Mouse (Mus musculus) forebrain, embryonic 16.5 days (tissue): ENCODE results near the gene Sgca. TPM values are rescaled to one million over a fixed set of nuclear protein-coding genes. Genes with fewer than 3 reads are reported as not detected.
"Not testable (repeated sequence)": the region's sequence is repeated elsewhere in the genome, so short reads cannot be mapped to it uniquely, and the experiment has no call there.

Source experiments
- ATAC-seq: fragments of 200-750 bp; cut with Nextera tagmentation; 2 replicates; pipeline ENCODE4 v1.8.0; 2017; ENCODE audit warnings: mild to moderate bottlenecking, moderate library complexity
- H3K27ac ChIP-seq: fragments of 300-500 bp; sonication (generic); 2 replicates; pipeline ENCODE4 v1.5.1; 2014; ENCODE audit warnings: low read length, control low read depth
- H3K27me3 ChIP-seq: fragments of 300-500 bp; sonication (generic); replicated peaks from 2 replicates; pipeline ENCODE4 v1.6.1; 2014; ENCODE audit warnings: low read length; ENCODE audit not compliant: control insufficient read depth, insufficient read depth
- H3K36me3 ChIP-seq: fragments of 300-500 bp; sonication (generic); 2 replicates; pipeline ENCODE4 v1.6.1; 2014; ENCODE audit not compliant: control insufficient read depth, insufficient read depth
- H3K4me1 ChIP-seq: fragments of 300-500 bp; sonication (generic); replicated peaks from 2 replicates; pipeline ENCODE4 v1.6.1; 2014; ENCODE audit warnings: low read length; ENCODE audit not compliant: control insufficient read depth, insufficient read depth
- H3K4me2 ChIP-seq: fragments of 300-500 bp; sonication (generic); 2 replicates; pipeline ENCODE4 v1.6.1; 2014; ENCODE audit warnings: mild to moderate bottlenecking, low read length, control low read depth
- H3K4me3 ChIP-seq: fragments of 300-500 bp; sonication (generic); replicated peaks from 2 replicates; pipeline ENCODE4 v1.5.1; 2014; ENCODE audit warnings: mild to moderate bottlenecking, low read length, control low read depth
- H3K9ac ChIP-seq: fragments of 300-500 bp; sonication (generic); replicated peaks from 2 replicates; pipeline ENCODE4 v1.6.1; 2014; ENCODE audit warnings: low read depth, low read length, control low read depth
- H3K9me3 ChIP-seq: fragments of 300-500 bp; sonication (generic); 2 replicates; pipeline ENCODE4 v1.6.1; 2016; ENCODE audit warnings: low read length; ENCODE audit not compliant: control insufficient read depth
- WGBS: fragments of 180-500 bp; shearing (Covaris S2); extraction: QIAGEN DNeasy Blood & Tissue Kit; methylation state at CpG from one replicate; pipeline ENCODE4 v1.1.7; 2014; 5-methylcytosine and 5-hydroxymethylcytosine counted together
- polyA plus RNA-seq: library from polyadenylated mRNA; unstranded; fragments of >200 nt; fragmentation: Nextera tagmentation; extraction: Ambion mirVana; gene quantifications from 2 replicates; pipeline ENCODE4 v1.2.1, GENCODE M21; 2015

Sgca gene
- polyA plus RNA-seq, 1 experiment from 2014 or later = 0.19 TPM

- peak overlapping the region; percentile 94 for H3K27ac ChIP-seq
- ATAC-seq = peak; percentile 96
- peaks cover 16% of the 10 kb centered on the region for H3K4me1 ChIP-seq
- WGBS = under 1% methylated on average over 20 of the region's 20 CpGs
- H3K9me3 ChIP-seq = no peaks in the 10 kb centered on the region
- H3K4me2 ChIP-seq = peak overlapping the region; percentile 50
- no peaks in the 10 kb centered on the region for H3K36me3 ChIP-seq
- H3K27me3 ChIP-seq = no peaks in the 10 kb centered on the region
- H3K9ac ChIP-seq = peak overlapping the region; percentile 50
- peak overlapping the region; percentile 34 for H3K4me3 ChIP-seq
These were observed 2.8 kb upstream of the Sgca start for GRCm38 (mm10) chr11:94978947-94979346.

- Histone ChIP-seq H3K4me3 (peak overlapping the region; percentile 18), H3K27ac (peak overlapping the region; percentile 94), H3K4me2 (peak overlapping the region; percentile 46), H3K36me3 (no peaks in the 10 kb centered on the region), H3K4me1 (peaks cover 16% of the 10 kb centered on the region), H3K9ac (peak overlapping the region; percentile 50), H3K27me3 (no peaks in the 10 kb centered on the region), H3K9me3 (no peaks in the 10 kb centered on the region)
- ATAC-seq = peak; percentile 68
- WGBS = 24% methylated on average over 9 of the region's 9 CpGs
These were observed 2.2 kb upstream of the Sgca start for GRCm38 (mm10) chr11:94978178-94978915.

- no peak overlapping the region for H3K4me3 ChIP-seq
- no peak overlapping the region for H3K4me2 ChIP-seq
- H3K4me1 ChIP-seq = peaks cover 25% of the 10 kb centered on the region
- H3K36me3 ChIP-seq = no peaks in the 10 kb centered on the region
- H3K9me3 ChIP-seq = no peaks in the 10 kb centered on the region
- no peak overlapping the region for H3K27ac ChIP-seq
- 54% methylated on average over 2 of the region's 2 CpGs for WGBS
- ATAC-seq = no peak
- no peak overlapping the region for H3K9ac ChIP-seq
- no peaks in the 10 kb centered on the region for H3K27me3 ChIP-seq
These were observed 1.2 kb downstream of the Sgca start for GRCm38 (mm10) chr11:94974951-94975350.

GRCm38 (mm10) chr11:94973313-94973712, 2.8 kb downstream of the Sgca start:
- H3K27ac ChIP-seq = no peak overlapping the region
- H3K4me2 ChIP-seq = no peak overlapping the region
- H3K9me3 ChIP-seq = no peaks in the 10 kb centered on the region
- ATAC-seq = no peak
- no peaks in the 10 kb centered on the region for H3K36me3 ChIP-seq
- H3K4me1 ChIP-seq = peaks cover 18% of the 10 kb centered on the region
- H3K4me3 ChIP-seq = no peak overlapping the region
- 43% methylated on average over 4 of the region's 4 CpGs for WGBS
- H3K27me3 ChIP-seq = no peaks in the 10 kb centered on the region
- no peak overlapping the region for H3K9ac ChIP-seq

DNA sequence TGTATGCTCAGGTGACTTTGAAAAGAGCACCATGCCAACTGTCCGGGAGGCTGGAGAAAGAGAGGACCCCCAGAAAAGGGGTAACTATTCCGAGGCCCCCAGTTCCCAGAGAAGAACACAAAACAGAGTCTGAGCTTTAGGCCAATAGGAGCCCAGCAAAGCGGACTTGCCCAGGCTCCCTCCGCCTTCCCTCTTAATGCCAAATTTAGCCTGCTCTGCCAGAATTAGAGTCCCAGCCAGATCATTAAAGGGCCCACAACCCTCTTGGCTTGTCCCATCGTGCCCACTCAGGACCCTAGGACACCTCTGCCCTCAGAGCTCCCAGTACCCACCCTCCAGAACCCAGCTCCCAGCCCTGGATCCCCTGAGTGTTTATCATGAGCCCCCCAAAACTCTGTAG, 3.2 kb downstream of the Sgca start:
- Histone ChIP-seq H3K36me3 (no peaks in the 10 kb centered on the region), H3K4me2 (no peak overlapping the region), H3K27ac (no peak overlapping the region), H3K4me1 (peaks cover 13% of the 10 kb centered on the region), H3K27me3 (no peaks in the 10 kb centered on the region), H3K9ac (no peak overlapping the region), H3K4me3 (no peak overlapping the region), H3K9me3 (no peaks in the 10 kb centered on the region)
- ATAC-seq = no peak
- 60% methylated on average over 5 of the region's 5 CpGs for WGBS

DNA sequence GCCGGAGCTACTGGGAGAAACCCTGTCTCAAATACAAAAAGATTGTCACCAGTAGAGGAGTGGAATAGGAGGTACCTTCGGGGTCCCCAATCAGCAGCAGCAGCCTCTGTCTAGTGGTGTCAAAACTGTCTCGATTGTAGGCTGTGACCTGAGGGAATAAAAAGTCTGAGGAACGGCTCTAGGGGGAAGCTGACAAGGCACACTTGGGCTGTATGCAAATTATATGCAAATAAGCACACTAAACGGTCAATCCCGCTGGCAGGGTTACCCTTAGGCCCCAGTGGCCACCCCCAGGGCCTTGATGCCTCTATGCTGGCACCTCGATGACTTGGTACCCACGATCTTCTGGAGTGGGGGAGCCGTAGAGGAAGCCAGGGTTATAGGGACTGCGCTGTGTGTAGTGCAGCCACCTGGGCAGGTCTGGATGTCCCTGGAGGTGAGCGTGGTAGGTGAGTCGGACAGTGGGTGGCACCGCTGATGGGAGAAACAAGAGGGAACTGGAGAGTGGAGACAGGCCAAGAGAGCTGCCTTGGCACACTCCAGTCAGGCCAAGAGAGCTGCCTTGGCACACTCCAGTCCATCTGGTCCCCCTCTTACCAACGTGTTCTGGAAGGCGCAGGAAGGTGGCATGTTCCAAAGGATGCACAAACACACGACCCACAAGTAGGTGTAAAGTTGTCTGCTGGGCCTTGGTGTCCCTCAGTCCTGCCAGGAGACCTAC, 4.1 kb downstream of the Sgca start:
- H3K4me3 ChIP-seq = no peak overlapping the region
- H3K27ac ChIP-seq = no peak overlapping the region
- no peak overlapping the region for H3K9ac ChIP-seq
- peaks cover 9% of the 10 kb centered on the region for H3K4me1 ChIP-seq
- ATAC-seq = peak; percentile 38; the same call in 1 of the 2 replicates
- H3K27me3 ChIP-seq = no peaks in the 10 kb centered on the region
- H3K36me3 ChIP-seq = no peaks in the 10 kb centered on the region
- no peaks in the 10 kb centered on the region for H3K9me3 ChIP-seq
- no peak overlapping the region for H3K4me2 ChIP-seq
- 51% methylated on average over 16 of the region's 16 CpGs for WGBS

GRCm38 (mm10) chr11:94970210-94970943, 5.8 kb downstream of the Sgca start:
- Histone ChIP-seq H3K4me1 (peaks cover 9% of the 10 kb centered on the region), H3K4me3 (no peak overlapping the region), H3K4me2 (no peak overlapping the region), H3K9ac (no peak overlapping the region), H3K27me3 (no peaks in the 10 kb centered on the region), H3K36me3 (no peaks in the 10 kb centered on the region), H3K27ac (no peak overlapping the region), H3K9me3 (no peaks in the 10 kb centered on the region)
- ATAC-seq = peak; percentile 43
- 61% methylated on average over 15 of the region's 15 CpGs for WGBS

DNA sequence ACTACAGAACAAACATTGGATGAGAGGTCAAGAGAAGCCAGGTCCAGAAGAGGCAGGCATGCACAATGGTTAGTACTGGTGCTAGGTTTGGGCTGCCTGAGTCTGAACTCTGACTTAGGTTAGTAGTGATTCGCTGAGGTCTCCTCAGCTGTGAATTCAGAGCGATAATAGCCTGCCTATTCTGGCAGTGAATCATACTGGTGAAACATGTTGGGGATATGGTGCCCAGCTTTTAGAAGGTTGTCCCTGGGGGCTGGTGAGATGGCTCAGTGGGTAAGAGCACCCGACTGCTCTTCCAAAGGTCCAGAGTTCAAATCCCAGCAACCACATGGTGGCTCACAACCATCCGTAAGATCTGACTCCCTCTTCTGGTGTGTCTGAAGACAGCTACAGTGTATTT, 6.4 kb downstream of the Sgca start:
- not testable (repeated sequence) for H3K4me3 ChIP-seq, H3K9ac ChIP-seq, H3K9me3 ChIP-seq, H3K4me2 ChIP-seq, H3K27ac ChIP-seq, ATAC-seq, H3K27me3 ChIP-seq, H3K4me1 ChIP-seq, H3K36me3 ChIP-seq
- WGBS = 93% methylated on average over 4 of the region's 4 CpGs

DNA sequence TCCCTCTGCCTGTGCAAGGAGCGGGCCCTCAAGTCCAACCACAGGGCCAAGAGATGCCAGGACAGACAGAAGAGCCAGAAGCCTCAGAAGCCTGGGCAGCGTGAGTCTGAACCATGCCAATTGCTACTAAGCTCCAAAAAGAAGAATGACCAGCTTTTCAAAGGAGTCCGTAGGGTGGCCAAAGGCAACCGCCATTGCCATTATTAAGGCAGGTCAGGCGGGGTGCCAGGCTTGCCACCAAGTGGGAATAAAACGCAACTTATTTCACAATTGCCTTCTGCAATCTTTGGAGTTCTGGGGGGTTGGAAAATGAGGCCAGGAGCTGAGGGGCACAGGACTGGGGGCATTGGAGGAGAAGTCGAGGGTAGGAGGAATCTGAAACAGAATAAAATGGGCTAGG, 7.9 kb downstream of the Sgca start:
- Histone ChIP-seq H3K4me1 (peaks cover 9% of the 10 kb centered on the region), H3K4me2 (no peak overlapping the region), H3K9ac (no peak overlapping the region), H3K4me3 (no peak overlapping the region), H3K27ac (no peak overlapping the region), H3K36me3 (no peaks in the 10 kb centered on the region), H3K9me3 (no peaks in the 10 kb centered on the region), H3K27me3 (no peaks in the 10 kb centered on the region)
- ATAC-seq = no peak
- 64% methylated on average over 7 of the region's 7 CpGs for whole genome bisulfite sequencing
